Mouse (Mus musculus) cerebellum, postnatal 14 days (tissue): Measurements from ENCODE around the gene C5ar2.
"Not testable (repeated sequence)": the region's sequence is repeated elsewhere in the genome, so short reads cannot be mapped to it uniquely, and the experiment has no call there.

Source experiments
- DNase-seq, 2 experiments: peaks; one replicate each; pipeline ENCODE4 v3.0.0; 2021; ENCODE audit warnings: mixed read lengths in 2 of 2

C5ar2 gene

GRCm38 (mm10) chr7:16255963-16256362, 12.0 kb upstream of the C5ar2 start:
- DNase-seq = not testable (repeated sequence)

DNA sequence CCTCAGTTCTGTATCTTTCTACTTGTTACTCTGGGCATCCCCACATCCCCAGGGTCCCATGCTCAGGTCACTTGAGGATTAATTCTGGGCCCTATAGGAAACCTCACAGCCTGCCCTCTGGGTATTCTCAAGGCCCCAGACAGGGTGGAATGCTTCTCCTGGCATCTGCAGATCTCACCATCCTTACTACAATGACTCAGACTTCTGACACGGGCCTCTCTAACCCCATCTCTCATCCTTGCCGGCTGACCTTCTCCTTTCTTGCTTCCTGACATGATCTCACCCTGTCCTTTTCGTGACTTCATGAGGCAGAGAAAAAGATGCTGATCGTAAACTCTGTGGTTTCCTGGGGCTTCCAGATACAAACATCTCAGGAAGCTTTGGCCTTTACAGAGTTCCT, 10.2 kb upstream of the C5ar2 start:
- DNase-seq = no peak

- no peak for DNase-seq
Measured at GRCm38 (mm10) chr7:16250687-16251086, 6.7 kb upstream of the C5ar2 start.

- DNase-seq = no peak
Measured at GRCm38 (mm10) chr7:16245958-16246357, 2.0 kb upstream of the C5ar2 start.

DNA sequence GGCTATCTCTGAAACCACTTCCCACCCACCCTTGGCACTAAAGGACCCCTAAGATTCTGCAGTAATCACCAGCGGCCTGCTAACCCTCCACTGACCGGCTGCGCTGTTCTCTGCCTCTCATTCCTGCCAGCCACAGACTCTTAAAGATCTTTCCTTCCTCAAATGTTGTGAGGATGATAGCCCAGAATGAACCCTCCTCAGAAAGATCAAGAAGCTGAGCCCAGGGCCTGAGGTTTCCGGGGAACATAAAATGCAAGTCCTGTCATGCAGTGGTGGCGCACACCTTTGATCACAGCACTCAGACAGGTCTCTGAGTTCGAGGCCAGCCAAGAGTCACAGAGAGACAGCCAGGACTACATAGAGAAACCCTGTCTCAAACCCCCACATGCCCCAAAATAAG, 1.8 kb downstream of the C5ar2 start:
- no peak for DNase-seq

- no peak for DNase-seq
Measured at GRCm38 (mm10) chr7:16241787-16242186, 2.2 kb downstream of the C5ar2 start.

DNA sequence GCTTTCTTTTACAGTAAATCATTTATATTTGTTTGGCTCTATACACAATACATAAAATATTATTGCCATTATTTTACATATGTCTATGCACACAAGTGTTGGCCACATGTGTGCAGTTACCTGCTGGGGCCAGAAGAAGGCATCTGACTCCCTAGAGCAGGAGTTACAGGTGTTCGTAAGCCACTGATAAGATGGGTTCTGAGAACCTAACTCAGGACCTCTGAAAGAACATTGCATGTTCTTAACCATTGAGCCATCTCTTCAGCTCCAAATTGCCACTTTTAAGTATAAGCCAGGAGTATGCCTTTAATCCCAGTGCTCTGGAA, 3.0 kb downstream of the C5ar2 start:
- no peak for DNase-seq

- no peak for DNase-seq
Measured at GRCm38 (mm10) chr7:16240281-16240977, 3.5 kb downstream of the C5ar2 start.

- DNase-seq = peak; percentile 34 to 43
Measured at GRCm38 (mm10) chr7:16239554-16239997, 4.4 kb downstream of the C5ar2 start.

- no peak for DNase-seq
Measured at GRCm38 (mm10) chr7:16229869-16230268, 14.1 kb downstream of the C5ar2 start.

DNA sequence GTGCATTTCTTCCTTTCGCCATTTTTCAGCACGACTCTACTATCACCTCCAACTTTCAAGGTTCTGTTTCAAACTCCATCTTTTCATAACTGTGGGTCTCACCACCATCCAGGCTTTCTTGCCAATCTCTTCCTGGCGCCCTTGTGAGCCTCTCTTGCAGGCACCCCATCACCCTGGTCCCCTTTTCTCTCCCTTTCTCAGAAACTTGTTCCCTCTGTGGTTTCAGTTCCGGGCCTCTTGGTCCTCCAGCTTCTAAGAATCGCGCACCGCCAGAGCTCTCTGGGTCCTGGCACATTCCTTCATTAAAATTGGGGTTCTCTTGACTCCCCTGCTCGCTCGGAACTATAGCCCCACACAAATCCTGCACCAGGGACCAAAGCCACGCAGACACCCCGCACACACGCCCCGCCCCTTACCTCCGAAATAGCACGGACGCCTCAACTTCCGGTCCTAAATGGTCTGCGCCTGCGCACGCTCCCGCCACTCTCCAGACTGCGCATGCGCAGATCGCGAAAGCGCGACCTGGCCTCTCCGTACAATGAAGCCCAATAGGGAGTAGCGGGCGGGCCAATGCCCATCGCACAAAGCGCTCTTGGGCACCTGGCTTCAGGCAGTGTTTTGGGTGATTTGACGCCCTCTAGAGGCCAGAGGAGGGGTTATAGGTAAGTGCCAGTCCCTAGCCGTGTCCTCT, 22.2 kb downstream of the C5ar2 start, which contains the start of gene Dhx34:
Dhx34 (minus strand) TSS at position 456 of the 691 bp plus-strand sequence.
- peak; percentile 98 to 99 for DNase-seq

DNA sequence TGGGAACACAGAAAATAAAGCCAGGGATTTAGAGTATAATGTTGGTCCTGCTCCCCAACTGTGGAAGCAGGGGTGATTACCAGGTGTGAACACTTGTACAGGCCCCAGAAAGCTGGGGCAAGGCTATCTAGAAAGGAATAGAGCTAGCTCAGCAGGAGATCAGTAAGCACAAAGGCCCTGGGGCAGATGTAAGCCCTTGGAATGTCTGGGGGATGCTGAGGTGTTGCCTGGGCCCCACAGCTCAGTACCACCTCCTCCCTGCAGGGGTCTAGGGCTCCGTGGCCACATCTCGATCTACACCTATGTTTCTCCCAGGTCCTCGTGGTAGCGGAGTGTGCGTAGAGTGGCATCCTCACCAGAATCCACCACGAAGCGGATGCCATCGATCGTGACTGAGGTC, 30.0 kb downstream of the C5ar2 start:
- no peak for DNase-seq

DNA sequence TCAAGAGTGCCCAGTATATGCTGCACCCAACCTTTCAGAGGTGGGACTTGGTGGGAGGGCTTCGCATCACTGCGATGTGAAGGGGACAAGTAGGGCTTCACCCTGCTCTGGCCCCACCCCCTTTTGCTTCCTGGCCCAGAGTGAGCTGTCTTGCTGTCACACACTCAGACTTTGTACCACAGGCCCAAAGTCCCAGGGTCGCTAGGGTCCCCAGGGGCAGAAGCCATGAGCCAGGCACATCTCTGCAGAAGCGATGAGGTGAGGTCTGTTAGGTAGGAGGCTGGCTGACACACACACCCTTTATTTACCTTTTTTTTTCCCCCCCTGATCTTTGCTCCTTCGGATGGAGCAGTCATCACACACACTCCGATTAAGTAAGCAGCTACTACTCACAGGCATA, 30.8 kb downstream of the C5ar2 start:
- DNase-seq = no peak

DNA sequence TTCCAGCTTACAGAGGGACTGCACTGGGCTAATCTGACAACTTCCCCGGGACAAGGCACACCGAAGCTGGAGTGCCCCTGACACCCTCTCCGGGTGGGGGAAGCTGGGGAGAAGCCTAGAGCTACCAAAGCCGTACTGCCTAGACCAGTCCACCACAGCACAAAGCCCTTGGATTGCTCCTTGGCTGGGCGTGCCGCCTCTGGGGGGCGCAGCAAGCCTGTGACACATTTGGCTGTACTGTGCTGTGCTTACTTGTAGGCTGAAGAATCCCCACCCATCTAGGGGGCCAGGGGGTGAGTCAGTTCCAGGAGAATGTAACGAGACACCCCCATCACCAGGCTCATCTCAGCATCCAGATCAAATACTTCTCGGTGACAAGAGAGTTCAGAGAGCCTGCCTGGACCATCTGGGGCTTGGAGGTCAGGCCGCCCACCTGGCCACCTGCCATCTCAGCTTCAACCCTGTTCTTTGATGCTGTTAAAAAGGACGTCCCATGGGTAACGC, 33.0 kb downstream of the C5ar2 start:
- DNase-seq = no peak

DNA sequence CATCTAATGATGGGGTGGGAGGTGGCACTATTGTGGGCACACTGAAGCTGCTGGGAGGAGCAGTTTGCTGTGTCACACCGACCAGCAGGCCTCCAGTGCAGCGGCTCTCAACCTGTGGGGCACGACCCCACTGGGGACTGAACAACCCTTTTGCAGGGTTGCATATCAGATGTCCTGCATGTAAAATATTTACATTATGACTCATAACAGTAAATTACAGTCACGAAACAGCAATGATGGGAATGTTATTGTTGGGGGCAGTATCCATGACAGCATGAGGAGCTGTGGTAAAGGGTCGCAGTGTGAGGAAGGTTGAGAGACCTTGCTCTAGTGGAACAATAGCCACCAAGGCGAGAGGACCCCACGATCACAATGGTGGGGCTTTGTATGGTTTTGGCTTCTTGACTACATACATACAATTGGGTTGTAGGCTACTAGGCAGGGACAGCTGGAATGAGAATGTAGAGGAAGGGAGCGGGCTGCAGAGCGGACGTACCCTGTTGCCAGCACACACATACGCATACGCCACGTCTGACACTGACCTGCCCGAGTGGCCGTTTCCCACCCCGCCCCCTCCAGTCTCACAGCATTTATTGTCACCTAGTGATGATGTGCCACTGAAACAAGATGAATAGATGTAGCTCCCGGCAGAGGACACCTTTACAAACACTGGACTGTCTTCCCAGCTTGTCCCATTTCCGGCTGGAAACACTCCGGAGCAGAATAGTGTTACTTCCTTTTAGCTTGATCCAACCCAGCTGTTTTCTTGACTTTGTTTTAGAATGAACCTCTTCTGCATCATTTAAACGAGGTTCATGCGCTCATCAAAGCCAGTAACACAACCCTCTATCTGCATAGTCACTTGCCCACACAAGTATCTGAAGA, 34.9 kb downstream of the C5ar2 start:
- no peak for DNase-seq

GRCm38 (mm10) chr7:16207496-16207895, 36.5 kb downstream of the C5ar2 start:
- DNase-seq = no peak

DNA sequence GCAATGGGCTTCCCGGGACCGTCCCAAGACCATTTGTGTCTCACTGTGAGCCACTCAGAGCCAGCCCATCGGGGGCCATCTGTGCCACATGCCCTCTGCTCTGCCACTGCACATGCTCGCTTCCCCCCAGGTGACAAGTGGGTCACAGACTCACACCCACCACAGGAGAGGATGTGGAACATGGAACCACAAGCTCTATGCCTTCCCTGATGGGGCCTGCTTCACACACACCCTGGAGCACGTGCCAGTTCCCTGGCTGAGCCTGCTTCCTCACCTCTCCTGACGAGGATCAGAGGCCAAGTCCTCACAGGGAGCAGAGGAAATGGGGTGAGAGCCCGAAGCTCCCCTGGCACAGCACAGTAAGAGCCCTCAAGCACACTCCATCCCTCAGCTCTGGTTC, 36.9 kb downstream of the C5ar2 start:
- peak in 1 of 2 experiments; percentile 25 for DNase-seq

DNA sequence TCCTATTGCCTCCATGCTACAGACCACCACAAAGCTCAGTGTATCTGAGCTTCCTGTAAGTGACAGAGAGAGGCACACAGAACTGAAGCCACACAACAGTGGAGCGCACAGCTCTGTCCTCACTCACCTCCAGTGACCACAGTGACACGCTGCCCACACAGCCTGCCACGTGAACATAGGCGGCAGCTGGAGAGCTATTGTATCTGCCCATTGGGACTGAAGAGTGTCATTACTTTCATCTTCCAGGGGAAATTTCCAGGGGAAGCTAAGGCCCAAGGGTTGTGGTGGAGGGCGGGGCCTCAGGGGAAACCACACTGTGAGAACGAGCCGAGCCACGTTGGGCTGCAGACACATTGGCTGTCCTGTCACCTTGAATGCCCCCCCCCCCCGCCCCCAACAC, 39.2 kb downstream of the C5ar2 start:
- DNase-seq = no peak

DNA sequence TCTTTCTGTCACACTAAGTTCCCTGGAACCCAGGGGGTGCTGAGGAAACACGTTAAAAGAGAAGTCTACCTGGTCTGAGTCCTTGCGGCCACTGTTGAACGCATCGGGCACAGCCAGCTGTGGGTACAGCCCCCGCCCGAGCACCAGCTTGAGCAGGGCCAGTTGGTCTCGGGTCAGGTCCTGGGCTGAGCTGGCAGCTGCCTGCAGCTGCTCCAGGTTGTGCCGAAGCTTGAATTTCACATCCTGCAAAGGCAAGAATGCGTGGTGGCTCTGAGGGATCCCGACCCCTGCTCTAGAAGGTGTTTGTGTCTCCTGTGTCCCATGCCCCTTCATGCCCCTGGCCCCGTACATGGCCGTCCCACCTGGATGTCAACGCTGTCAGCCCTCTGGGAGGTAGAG, 40.5 kb downstream of the C5ar2 start:
- DNase-seq = no peak

DNA sequence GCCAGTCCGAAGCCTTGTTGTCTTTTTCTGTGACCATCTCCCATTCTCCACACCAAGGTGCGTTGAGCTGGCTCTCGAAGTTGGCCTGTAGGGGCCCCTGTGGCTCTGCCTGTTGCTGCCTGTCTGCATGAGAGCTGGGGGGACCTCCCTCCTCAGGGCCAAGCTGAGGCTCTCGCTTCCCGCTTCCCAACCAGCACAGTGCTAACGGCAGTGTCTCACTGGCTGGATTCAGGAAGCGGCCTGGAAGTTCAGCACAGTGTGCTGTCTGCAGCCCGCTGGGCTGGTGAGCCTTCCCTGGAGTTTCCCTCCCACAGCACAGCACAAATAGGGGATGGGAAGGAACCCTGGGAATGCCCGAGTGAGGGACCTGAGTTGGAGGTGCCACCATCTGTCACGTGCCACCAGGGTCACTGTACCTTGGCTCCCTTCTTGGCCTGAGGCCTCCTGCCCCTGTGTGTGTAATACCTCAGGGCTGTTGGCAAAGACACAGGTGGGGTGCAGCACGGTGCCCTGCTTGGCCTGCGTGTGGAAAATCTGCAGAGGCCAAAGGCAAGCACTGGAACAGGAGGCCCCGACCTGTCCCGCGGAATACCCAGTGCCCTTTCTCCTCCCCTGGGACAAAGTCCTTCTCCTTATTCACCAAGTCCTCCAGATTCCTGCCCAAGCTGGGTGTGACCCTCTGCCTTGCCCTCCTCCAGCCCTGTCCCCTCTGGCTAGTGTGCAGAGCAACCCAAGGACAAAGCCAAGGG, 41.0 kb downstream of the C5ar2 start:
- no peak for DNase-seq

- no peak for DNase-seq
Measured at GRCm38 (mm10) chr7:16201136-16201535, 42.8 kb downstream of the C5ar2 start.

- no peak for DNase-seq
Measured at GRCm38 (mm10) chr7:16198540-16198939, 45.4 kb downstream of the C5ar2 start.

GRCm38 (mm10) chr7:16197166-16197565, 46.8 kb downstream of the C5ar2 start:
- no peak for DNase-seq
